Mouse (Mus musculus): ENCODE measurements around the gene Tceal7. TPM values are rescaled to one million over a fixed set of nuclear protein-coding genes. Genes with fewer than 3 reads are reported as not detected.

Gene Tceal7
- total and polyA plus RNA-seq, 3 experiments, result 0.18 to 0.86 (median 0.34) TPM

DNA sequence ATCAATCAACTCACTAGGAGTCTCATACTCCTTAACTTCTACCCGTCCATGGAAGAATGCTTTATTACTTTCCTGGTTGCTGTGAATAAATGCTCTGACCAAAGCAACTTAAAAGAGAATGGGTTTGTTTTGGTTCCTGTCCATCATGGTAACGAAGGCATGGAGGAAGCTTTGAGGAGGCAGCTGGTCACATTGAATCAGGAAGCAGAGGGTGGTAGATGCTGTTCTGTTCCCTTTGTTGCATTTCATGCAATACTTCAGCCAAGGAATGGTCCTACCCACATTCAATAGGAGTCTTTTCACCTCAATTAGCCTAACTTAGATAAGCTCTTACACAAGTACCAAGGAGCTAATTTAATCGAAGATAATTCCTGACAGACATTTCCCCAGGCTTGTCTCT lies 60.8 kb downstream of the Tceal7 start:
- no peaks in the 10 kb centered on the region; the same call in 1 of the 2 replicates for H3K4me1 ChIP-seq (ENCODE audit: control insufficient read depth, insufficient read depth, low read length)
- no peak overlapping the region for H3K27ac ChIP-seq
- no peak overlapping the region for H3K9ac ChIP-seq (ENCODE audit: low read depth, low read length)
- H3K27me3 ChIP-seq (ENCODE audit: control insufficient read depth, insufficient read depth, low read length), result no peaks in the 10 kb centered on the region
- no peaks in the 10 kb centered on the region for H3K79me2 ChIP-seq (replicated peaks; ENCODE audit: control insufficient read depth, insufficient read depth, low read length)
- no peak overlapping the region for H3K4me3 ChIP-seq
- TF ChIP-seq CTCF (IDR thresholded peaks at IDR 0.05) (no peak), POLR2A (IDR thresholded peaks at IDR 0.05; ENCODE audit: insufficient read depth, low read depth, low read length) (no peak), EP300 (IDR thresholded peaks at IDR 0.05; ENCODE audit: insufficient read depth, low read depth, low read length) (no peak)
- no peak for DNase-seq
- WGBS, result 56% methylated on average over 3 of the region's 3 CpGs
- intact Hi-C loops (cut with DNase I), result no loop called here
- H3K36me3 ChIP-seq (ENCODE audit: control insufficient read depth, insufficient read depth, low read length), result no peaks in the 10 kb centered on the region

Small RNA genes lying within 50 kb of the gene (microRNA-seq; reads per million reads assigned to microRNA genes)
- gene Mir6383, result 0 reads per million in 2 experiments

Other genes with a start within 250 kb of the Tceal7 start
- gene Arxes2, start 221.0 kb upstream of the Tceal7 start, total RNA-seq (2021), result 1 to 10 TPM; 1.4 to 1.6 TPM
- 3.1 and 3.2 TPM in 2 replicates for gene Arxes2, start 221.0 kb upstream of the Tceal7 start, polyA plus RNA-seq (2012; rRNA removed)
- under 1 TPM in 1 of 2 experiments, not detected in 1; 0.16 TPM for gene Arxes1, start 181.4 kb upstream of the Tceal7 start, total RNA-seq (2021)
- gene Arxes1, start 181.4 kb upstream of the Tceal7 start, polyA plus RNA-seq (2012; rRNA removed), result 0.44 and 0.53 TPM in 2 replicates
- gene Bex2, start 146.5 kb upstream of the Tceal7 start, total RNA-seq (2021), result under 1 TPM in 1 of 2 experiments, not detected in 1; 0.27 TPM
- gene Bex2, start 146.5 kb upstream of the Tceal7 start, polyA plus RNA-seq (2012; rRNA removed), result 0.47 TPM in 1 of 2 replicates, not detected in the other
- not detected for gene Nxf3, start 129.5 kb upstream of the Tceal7 start, total RNA-seq (2021)
- 0.04 and 0.47 TPM in 2 replicates for gene Nxf3, start 129.5 kb upstream of the Tceal7 start, polyA plus RNA-seq (2012; rRNA removed)
- gene Bex4, start 75.8 kb upstream of the Tceal7 start, total RNA-seq (2021), result 1 to 10 TPM in 1 of 2 experiments, under 1 TPM in 1; 0.44 to 1.3 TPM
- 0.44 and 0.66 TPM in 2 replicates for gene Bex4, start 75.8 kb upstream of the Tceal7 start, polyA plus RNA-seq (2012; rRNA removed)
- gene Tceal8, start 42.4 kb upstream of the Tceal7 start, total RNA-seq (2021), result 10 to 100 TPM; 14.4 to 15.4 TPM
- gene Tceal8, start 42.4 kb upstream of the Tceal7 start, polyA plus RNA-seq (2012; rRNA removed), result 7.8 and 15.1 TPM in 2 replicates
- under 1 TPM; 0.26 to 0.68 TPM for gene Tceal5, start 10.9 kb upstream of the Tceal7 start, total RNA-seq (2021)
- 0.14 TPM in 1 of 2 replicates, not detected in the other for gene Tceal5, start 10.9 kb upstream of the Tceal7 start, polyA plus RNA-seq (2012; rRNA removed)
- gene Bex1, start 734 bp downstream of the Tceal7 start, total RNA-seq (2021), result 1 to 10 TPM; 1.8 to 3.7 TPM
- 2.0 and 2.4 TPM in 2 replicates for gene Bex1, start 734 bp downstream of the Tceal7 start, polyA plus RNA-seq (2012; rRNA removed)
- 10 to 100 TPM; 22.6 to 25.6 TPM for gene Tceal9, start 30.3 kb downstream of the Tceal7 start, total RNA-seq (2021)
- 6.3 and 17.8 TPM in 2 replicates for gene Tceal9, start 30.3 kb downstream of the Tceal7 start, polyA plus RNA-seq (2012; rRNA removed)
- 1 to 10 TPM; 8.7 to 9.1 TPM for gene Bex3, start 55.5 kb downstream of the Tceal7 start, total RNA-seq (2021)
- 8.6 and 13.8 TPM in 2 replicates for gene Bex3, start 55.5 kb downstream of the Tceal7 start, polyA plus RNA-seq (2012; rRNA removed)

All from heart, adult 2 months (tissue).